Mouse (Mus musculus): ENCODE measurements around the gene Wdr90.

DNA sequence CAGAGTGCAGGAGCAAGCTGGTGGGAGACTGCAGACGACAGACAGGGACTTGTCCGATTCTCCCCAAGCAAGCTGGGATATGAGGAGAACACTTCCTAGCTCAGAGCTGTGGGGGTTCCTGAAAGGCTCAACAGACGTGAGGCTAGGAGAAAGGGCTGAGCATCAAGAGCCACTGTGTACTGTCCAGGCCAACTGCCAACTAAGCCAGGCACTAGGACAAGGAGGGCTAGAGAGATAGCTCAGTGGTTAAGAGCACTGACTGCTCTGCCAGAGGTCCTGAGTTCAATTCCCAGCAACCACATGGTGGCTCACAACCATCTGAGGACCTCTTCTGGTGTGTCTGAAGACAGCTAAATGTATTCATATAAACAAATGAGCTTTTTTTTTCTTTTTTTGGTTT lies 18.8 kb downstream of the Wdr90 start:
- no peak for TF ChIP-seq MAFK (IDR thresholded peaks at IDR 0.05; ENCODE audit: insufficient read depth, low read depth, low read length)
- TF ChIP-seq ZC3H11A (IDR thresholded peaks at IDR 0.05; ENCODE audit: borderline replicate concordance, low read depth, low read length), result no peak
- TF ChIP-seq ZNF384 (IDR thresholded peaks at IDR 0.05; ENCODE audit: low read depth, low read length), result no peak
- TF ChIP-seq CHD2 (IDR thresholded peaks at IDR 0.05; ENCODE audit: low read depth, low read length), result no peak
